Mouse (Mus musculus) heart, adult 2 months (tissue): ENCODE measurements around the gene Tmem41b.
A peak's percentile ranks its signal among the peaks of the same experiment; 100 is the strongest.

Experiments
- CTCF ChIP-seq: fragments of 200-600 bp; IDR thresholded peaks from 2 replicates; pipeline ENCODE4 v1.8.1; 2022; ENCODE audit warnings: antibody characterized with exemption, mild to moderate bottlenecking, moderate library complexity
- POLR2A ChIP-seq: fragments of 200-500 bp; IDR thresholded peaks from 2 replicates; pipeline ENCODE4 v1.6.1; 2011; ENCODE audit warnings: mild to moderate bottlenecking, low read depth, low read length, control low read depth; ENCODE audit not compliant: insufficient read depth

- TF ChIP-seq CTCF (no peak), POLR2A (peak; percentile 90)
Observed at GRCm38 (mm10) chr7:110018117-110018630, 31.4 kb upstream of the Tmem41b start, which contains the start of gene Ipo7.
